Mouse (Mus musculus) embryonic stem cell, embryonic (primary cell): Measurements from ENCODE around the gene Psg20.
"Not testable (repeated sequence)": the region's sequence is repeated elsewhere in the genome, so short reads cannot be mapped to it uniquely, and the experiment has no call there.

Experiments
- CTCF ChIA-PET, 4 experiments: fragments of 300-600 bp in 2 of 4; fragments of 350-600 bp in 2 of 4; sonication (Branson Sonifier 250); formaldehyde crosslinking; loops; one replicate each; lab custom pipeline; 2022; ENCODE audit warnings: inconsistent platforms in 2 of 4; lab: Charles Lee
- POLR2A ChIA-PET, 4 experiments: fragments of 300-600 bp in 2 of 4; fragments of 350-600 bp in 2 of 4; sonication (Branson Sonifier 250); formaldehyde crosslinking; loops; one replicate each; lab custom pipeline; 2022; ENCODE audit warnings: antibody characterized with exemption in 4 of 4, inconsistent platforms in 1 of 4; lab: Charles Lee

The Psg20 gene

DNA sequence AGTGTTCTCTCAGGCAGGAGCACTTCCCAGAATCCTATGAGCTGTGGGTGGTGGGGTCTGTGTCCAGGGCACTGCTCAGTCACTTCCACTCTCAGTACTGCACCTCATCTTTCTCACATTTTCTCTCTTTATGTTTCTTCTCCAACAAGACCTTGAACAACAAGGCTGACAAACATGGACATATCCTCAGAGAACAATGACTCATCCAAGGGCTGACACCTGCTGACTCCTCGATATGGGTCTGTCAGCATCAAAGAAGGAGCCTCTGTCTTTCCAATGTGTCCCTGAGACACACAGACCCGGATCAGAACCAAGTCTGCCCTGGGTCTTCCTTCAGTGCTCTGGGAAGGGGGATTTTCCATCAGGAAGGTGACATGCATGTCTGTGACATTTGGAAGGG lies at the start of gene Psg20:
Gene Psg20 (minus strand): TSS at position 101 of the 400 bp plus-strand sequence.
- ChIA-PET CTCF (no interaction called here), POLR2A (no interaction called here)

DNA sequence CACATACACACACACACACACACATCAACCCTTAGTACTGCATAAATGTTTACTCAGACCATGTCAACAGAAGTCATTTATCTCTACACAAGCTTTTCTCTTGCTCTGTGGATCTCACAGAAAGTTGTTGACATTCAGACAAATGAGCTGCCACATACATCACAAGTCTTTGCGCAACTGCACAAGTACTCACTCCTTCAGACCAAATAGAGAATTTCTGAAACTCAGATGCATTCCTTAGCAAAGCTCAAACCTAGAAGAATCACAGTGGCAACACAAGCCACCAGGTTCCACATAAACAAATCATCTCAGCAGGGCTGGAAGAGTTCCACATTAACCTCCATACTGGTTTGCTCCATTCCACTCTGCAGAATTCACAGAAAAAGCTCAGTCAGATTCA lies 48.5 kb upstream of the Psg20 start:
- ChIA-PET CTCF (interaction anchor here in 1 of 4 experiments (0.6 kb wide), 1 partner anchor 14 kb away, joined by 3 read pairs; no protein-coding TSS in a partner anchor), POLR2A (no interaction called here)

DNA sequence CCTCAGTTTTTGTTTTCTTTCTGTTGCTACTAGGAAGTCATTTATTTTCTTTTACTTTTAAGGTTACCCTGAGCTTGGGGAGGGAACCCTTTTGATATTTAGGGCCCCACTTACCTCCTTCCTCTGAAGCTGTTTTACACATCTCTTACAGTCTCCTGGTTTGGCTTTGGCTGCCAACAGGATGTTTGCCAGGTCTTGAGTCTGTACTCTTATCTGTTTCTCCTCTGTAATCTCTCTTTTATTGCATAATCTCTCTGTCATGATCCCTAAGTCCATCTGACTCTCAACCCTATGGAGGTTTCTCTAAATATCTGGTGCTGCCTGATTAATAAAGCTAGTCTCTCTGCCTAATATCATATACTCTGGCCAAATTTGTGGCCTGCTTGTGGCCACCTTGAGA lies 47.1 kb upstream of the Psg20 start:
- CTCF ChIA-PET = no interaction called here
- POLR2A ChIA-PET = no interaction called here

DNA sequence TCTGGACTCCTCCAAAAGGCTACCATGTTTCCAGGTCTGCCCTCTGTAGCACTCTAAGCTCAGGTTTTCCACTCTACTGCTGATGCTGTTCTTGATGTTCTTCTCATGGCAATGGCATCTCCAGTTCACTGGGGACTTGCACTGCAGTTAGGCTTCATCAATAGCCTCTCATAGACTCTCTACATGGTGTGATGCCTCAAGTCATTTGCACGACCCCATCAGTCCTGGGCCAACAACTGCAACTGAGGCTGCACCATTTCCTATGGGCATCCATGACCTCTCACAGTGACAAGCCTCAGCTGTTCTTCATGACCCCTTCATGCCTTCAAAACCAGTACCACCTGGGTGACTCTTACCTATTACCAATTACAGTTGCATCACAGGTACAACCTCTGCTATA lies 42.4 kb upstream of the Psg20 start:
- POLR2A ChIA-PET = interaction anchor here in 1 of 4 experiments (0.9 kb wide), 1 partner anchor 156 kb away, joined by 3 read pairs; no protein-coding TSS in a partner anchor
- CTCF ChIA-PET = no interaction called here

DNA sequence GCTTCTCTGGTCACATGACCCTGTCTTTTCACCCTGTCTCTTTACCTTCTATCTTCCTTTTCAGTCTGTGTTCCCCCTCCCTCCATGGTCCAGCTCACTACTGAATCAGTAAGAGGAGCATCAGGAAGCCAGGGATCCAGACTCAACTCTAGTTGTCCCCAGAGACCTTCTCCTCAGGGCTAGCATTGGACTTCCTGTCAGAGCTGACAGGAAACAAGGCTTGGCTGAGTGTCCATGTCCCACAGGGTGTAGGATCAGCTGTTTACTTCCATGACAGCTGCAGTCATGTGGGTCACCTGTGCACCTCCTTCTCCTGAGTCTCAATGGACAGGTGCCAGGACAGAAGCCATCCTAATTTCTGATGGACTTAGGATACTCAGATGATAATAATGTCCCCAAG lies 39.9 kb upstream of the Psg20 start:
- POLR2A ChIA-PET = not testable (repeated sequence)

DNA sequence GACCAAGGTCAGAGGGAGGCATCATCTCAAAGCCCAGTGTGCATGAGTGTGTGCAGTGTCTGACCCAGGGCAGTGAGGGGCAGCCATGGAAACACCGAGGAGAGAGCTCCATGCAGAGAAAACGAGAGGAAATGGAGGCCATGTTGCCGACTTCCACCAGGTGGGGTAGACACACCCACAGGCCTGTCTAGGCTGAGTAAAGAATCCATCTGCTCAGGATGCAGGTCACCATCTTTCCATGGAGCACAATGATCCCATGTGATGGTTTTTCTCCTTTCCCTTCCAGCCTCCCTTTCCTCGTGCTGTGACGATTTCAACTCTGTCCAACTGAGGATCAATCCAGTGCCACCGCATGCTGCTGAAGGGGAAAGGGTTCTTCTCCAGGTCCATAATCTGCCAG lies 38.0 kb upstream of the Psg20 start:
- CTCF ChIA-PET = no interaction called here
- POLR2A ChIA-PET = no interaction called here

More for the DNA sequence above, 39.9 kb upstream of the Psg20 start:
- CTCF ChIA-PET = not testable (repeated sequence)

DNA sequence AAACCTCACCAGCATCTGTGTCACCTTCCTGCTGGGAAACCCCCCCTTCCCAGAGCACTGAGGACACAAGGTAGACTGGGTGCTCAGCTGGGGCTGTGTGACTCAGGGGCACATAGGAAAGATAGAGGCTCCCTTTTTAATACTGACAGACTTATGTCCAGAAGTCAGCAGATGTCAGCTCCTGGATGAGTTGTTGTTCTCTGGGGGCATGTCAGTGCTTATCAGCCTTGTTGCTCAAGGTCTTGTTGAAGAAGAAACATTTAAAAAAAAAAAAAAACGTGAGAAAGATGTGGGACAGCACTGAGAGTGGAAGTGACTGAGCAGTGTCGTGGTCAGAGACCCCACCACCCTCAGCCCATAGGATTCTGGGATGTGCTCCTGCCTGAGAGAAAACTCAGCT lies 31.8 kb upstream of the Psg20 start, which contains the start of gene Psg22:
Gene Psg22 (plus strand): TSS at position 301 of the 400 bp plus-strand sequence.
- POLR2A ChIA-PET = no interaction called here
- CTCF ChIA-PET = no interaction called here

DNA sequence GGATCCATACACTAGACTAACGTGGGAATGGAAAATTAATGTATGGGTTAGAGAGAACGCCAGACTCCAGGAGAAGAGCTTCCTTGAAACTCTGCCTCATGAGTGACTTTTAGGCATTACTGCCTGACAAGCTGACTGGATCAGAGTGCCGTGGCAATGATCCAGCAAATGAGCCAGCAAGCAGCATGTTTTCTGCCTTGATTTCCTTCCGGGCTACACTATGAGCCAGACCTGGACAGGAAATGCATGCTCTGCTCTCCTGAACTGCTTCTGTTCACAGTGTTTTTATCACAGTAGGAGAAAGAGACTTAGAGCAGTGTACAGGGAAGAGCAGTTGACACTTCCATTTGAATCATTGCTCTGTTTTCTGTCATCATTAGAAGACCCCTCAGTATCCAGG lies 29.6 kb upstream of the Psg20 start:
- ChIA-PET POLR2A (no interaction called here), CTCF (no interaction called here)

DNA sequence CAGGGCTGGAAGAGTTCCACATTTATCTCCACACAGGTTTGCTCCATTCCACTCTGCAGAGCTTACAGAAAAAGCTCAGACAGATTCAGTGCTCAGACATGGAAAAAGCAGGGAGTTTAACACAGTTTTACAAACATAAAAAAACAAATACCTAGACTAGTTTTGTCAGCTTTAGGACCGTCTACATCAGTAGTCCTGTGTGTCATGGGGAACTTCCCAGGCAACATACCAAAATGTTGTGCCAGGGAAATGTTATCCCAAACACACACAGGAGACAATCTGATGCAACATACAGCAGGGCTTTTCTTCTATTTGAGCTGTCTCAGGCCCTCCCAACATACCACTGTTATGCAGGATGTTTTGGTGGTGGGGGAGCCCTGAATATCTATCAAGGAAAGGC lies 24.9 kb upstream of the Psg20 start:
- POLR2A ChIA-PET = interaction anchor here in 1 of 4 experiments (0.6 kb wide), 1 partner anchor 29 kb away, joined by 5 read pairs; no protein-coding TSS in a partner anchor
- CTCF ChIA-PET = interaction anchor here in 2 of 4 experiments (0.5 to 1.2 kb wide), 3 partner anchors 70 to 161 kb away, joined by 3 to 4 read pairs (median 4); no protein-coding TSS in a partner anchor

DNA sequence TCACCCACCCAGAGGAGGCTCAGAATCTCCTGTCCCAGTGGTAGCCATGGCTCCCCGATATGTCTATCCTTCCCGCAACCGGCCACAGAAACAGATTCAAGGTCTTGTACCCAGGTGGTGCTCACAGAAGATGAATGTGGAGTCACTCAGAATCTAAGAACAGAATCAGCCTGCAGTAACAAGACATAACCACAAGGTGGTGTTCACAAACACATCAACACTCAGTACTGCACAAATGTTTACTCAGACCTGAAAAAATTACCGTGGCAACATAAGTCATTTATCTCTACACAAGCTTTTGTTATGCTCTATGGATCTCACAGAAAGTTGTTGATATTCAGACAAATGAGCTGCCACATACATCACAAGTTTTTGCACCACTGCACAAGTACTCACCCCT lies 24.3 kb upstream of the Psg20 start:
- POLR2A ChIA-PET = not testable (repeated sequence)
- CTCF ChIA-PET = interaction anchor here in 1 of 4 experiments (1.1 to 1.2 kb wide), 2 partner anchors 71 to 89 kb away, joined by 3 to 4 read pairs; no protein-coding TSS in a partner anchor

DNA sequence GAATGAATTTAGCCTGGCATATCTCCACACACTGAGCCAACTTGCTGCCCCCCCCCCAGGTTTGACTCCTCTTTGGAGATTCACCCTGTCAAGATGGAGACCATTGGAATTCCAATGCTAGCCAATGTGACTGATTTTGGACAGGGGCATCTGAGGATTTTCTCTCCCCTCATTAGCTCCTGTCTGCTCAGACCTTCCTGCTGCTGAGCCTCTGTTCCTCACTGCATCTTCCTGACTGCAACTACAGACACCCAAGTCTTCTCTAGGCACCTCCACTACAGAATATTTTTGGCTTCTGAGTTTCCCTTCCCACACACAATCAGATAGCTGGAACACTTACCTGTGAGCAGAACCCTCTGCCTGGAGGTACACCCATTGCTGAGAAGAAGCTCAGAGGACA lies 399 bp downstream of the Psg20 start:
- CTCF ChIA-PET = no interaction called here

DNA sequence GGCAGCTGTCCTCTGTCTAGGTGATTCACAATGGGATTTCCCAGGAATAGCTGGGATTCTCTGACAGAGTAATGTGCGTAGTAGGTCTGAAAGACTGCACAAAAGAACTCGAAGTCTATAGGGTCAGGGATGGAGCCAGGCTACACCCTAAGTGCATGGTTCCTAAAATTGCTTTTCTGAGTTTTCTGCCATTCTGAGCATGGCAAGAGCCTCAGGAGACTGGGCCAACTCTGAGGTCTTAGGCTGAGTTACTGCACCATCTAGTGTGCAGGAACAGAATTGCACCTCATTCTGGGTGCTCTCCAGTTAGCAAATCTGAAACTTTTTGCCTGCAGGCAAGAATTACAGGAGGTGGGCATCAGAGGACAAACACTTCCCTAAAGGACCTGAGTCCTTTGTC lies 6.2 kb downstream of the Psg20 start:
- POLR2A ChIA-PET = no interaction called here
- CTCF ChIA-PET = interaction anchor here in 1 of 4 experiments (1.8 kb wide), 1 partner anchor 168 kb away, joined by 5 read pairs; no protein-coding TSS in a partner anchor

More for the DNA sequence above, 399 bp downstream of the Psg20 start:
- POLR2A ChIA-PET = interaction anchor here in 1 of 4 experiments (0.6 kb wide), 1 partner anchor 425 kb away, joined by 3 read pairs; no protein-coding TSS in a partner anchor

DNA sequence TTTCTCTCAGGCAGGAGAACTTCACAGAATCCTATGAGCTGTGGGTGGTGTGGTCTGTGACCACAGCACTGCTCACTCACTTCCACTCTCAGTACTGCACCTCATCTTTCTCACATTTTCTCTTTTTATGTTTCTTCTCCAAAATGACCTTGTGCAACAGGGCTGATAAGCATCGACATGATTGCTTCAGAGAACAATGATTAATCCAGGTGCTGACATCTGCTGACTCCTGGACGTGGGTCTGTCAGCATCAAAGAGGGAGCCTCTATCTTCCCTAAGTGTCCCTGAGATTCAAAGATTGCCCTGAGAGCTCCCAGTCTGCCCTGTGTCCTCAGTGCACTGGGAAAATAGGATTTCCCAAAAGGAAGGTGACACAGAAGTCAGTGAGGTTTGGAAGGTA lies 29.4 kb downstream of the Psg20 start, which contains the start of gene Psg21:
Gene Psg21 (minus strand): TSS at position 101 of the 400 bp plus-strand sequence.
- CTCF ChIA-PET = interaction anchor here in 1 of 4 experiments (0.6 kb wide), 1 partner anchor 725 kb away, joined by 3 read pairs; no protein-coding TSS in a partner anchor
- POLR2A ChIA-PET = not testable (repeated sequence)

DNA sequence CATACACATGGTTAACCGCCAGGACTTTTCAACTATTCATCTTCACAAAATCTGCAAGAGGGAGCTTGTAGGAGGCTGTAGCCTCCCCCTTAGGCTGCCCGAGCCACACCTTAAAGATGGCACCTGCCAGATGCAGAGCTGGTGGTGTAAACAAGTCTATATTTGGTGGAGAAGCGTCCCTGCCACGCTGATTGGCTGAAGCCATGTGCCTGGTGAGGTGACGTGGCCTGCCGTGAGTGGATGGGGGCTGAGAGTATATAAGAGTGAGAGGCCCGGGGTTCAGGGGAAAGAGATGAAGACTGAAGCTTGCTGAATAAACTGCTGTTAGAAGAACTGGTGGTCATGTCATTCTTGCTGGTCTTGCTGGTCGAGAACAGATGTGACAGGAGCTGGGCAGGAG lies 59.1 kb downstream of the Psg20 start:
- CTCF ChIA-PET, POLR2A ChIA-PET: not testable (repeated sequence)
